Mouse (Mus musculus) hindbrain, embryonic 11.5 days (tissue): ENCODE data around the gene Pigl. TPM values are rescaled to one million over a fixed set of nuclear protein-coding genes. Genes with fewer than 3 reads are reported as not detected.

ENCODE experiments used
- ATAC-seq: fragments of 200-750 bp; cut with Nextera tagmentation; 2 replicates; pipeline ENCODE4 v1.8.0; 2017; ENCODE audit warnings: mild to moderate bottlenecking, moderate TSS enrichment, moderate library complexity; ENCODE audit not compliant: low FRiP score
- DNase-seq: peaks from one replicate; pipeline ENCODE4 v3.0.0-alpha.2; 2015; ENCODE audit warnings: low spot score
- H3K27ac ChIP-seq: fragments of 300-500 bp; sonication (generic); 2 replicates; pipeline ENCODE4 v1.5.1; 2014; ENCODE audit warnings: mild to moderate bottlenecking, low read depth, low read length
- H3K27me3 ChIP-seq: fragments of 300-500 bp; sonication (generic); 2 replicates; pipeline ENCODE4 v1.6.1; 2014; ENCODE audit warnings: mild to moderate bottlenecking, low read length, moderate library complexity, mixed read lengths; ENCODE audit not compliant: control insufficient read depth, insufficient read depth
- H3K36me3 ChIP-seq: fragments of 300-500 bp; sonication (generic); 2 replicates; pipeline ENCODE4 v1.6.1; 2014; ENCODE audit warnings: mild to moderate bottlenecking, low read length, moderate library complexity, mixed read lengths; ENCODE audit not compliant: control insufficient read depth, insufficient read depth
- H3K4me1 ChIP-seq: fragments of 300-500 bp; sonication (generic); replicated peaks from 2 replicates; pipeline ENCODE4 v1.6.1; 2014; ENCODE audit warnings: low read length, mixed read lengths; ENCODE audit not compliant: control insufficient read depth, insufficient read depth
- H3K4me2 ChIP-seq: fragments of 300-500 bp; sonication (generic); replicated peaks from 2 replicates; pipeline ENCODE4 v1.6.1; 2014; ENCODE audit warnings: mild to moderate bottlenecking, low read depth, low read length
- H3K4me3 ChIP-seq: fragments of 300-500 bp; sonication (generic); 2 replicates; pipeline ENCODE4 v1.5.1; 2014; ENCODE audit warnings: low read depth, low read length
- H3K9ac ChIP-seq: fragments of 300-500 bp; sonication (generic); 2 replicates; pipeline ENCODE4 v1.6.1; 2014; ENCODE audit warnings: low read depth, low read length
- H3K9me3 ChIP-seq: fragments of 300-500 bp; sonication (generic); 2 replicates; pipeline ENCODE4 v1.6.1; 2016; ENCODE audit warnings: low read length; ENCODE audit not compliant: control insufficient read depth
- WGBS: fragments of 180-500 bp; shearing (Covaris S2); extraction: QIAGEN DNeasy Blood & Tissue Kit; methylation state at CpG from one replicate; pipeline ENCODE4 v1.1.7; 2014; 5-methylcytosine and 5-hydroxymethylcytosine counted together
- polyA plus RNA-seq: library from polyadenylated mRNA; unstranded; fragments of >200 nt; fragmentation: Nextera tagmentation; extraction: Ambion mirVana; gene quantifications from 2 replicates; pipeline ENCODE4 v1.2.1, GENCODE M21; 2014

Gene Pigl
- polyA plus RNA-seq, 1 experiment from 2014 or later = 13.7 TPM

- H3K4me2 ChIP-seq = peak overlapping the region; percentile 83
- H3K36me3 ChIP-seq = peaks cover 2% of the 10 kb centered on the region; the same call in 1 of the 2 replicates
- DNase-seq (no peak), ATAC-seq (no peak)
- no peaks in the 10 kb centered on the region; the same call in 1 of the 2 replicates for H3K4me1 ChIP-seq
- no peaks in the 10 kb centered on the region for H3K9me3 ChIP-seq
- peak overlapping the region; percentile 44; the same call in 1 of the 2 replicates for H3K9ac ChIP-seq
- H3K4me3 ChIP-seq = peak overlapping the region; percentile 55
- H3K27ac ChIP-seq = no peak overlapping the region
- 87% methylated on average over 5 of the region's 5 CpGs for WGBS
- no peaks in the 10 kb centered on the region for H3K27me3 ChIP-seq
These were observed 95.4 kb downstream of the Pigl start for GRCm38 (mm10) chr11:62553633-62554032.

- H3K4me2 ChIP-seq = peak overlapping the region; percentile 83
- no peak for DNase-seq
- no peaks in the 10 kb centered on the region for H3K9me3 ChIP-seq
- no peaks in the 10 kb centered on the region; the same call in 1 of the 2 replicates for H3K4me1 ChIP-seq
- H3K27ac ChIP-seq = no peak overlapping the region
- WGBS = 77% methylated on average over 5 of the region's 5 CpGs
- peak overlapping the region; percentile 55 for H3K4me3 ChIP-seq
- H3K36me3 ChIP-seq = peaks cover 2% of the 10 kb centered on the region; the same call in 1 of the 2 replicates
- ATAC-seq = no peak
- no peaks in the 10 kb centered on the region for H3K27me3 ChIP-seq
- H3K9ac ChIP-seq = no peak overlapping the region
These were observed 96.0 kb downstream of the Pigl start for GRCm38 (mm10) chr11:62554163-62554855.

- Histone ChIP-seq H3K27ac (no peak overlapping the region), H3K4me2 (peak overlapping the region; percentile 83; the same call in 1 of the 2 replicates), H3K4me1 (no peaks in the 10 kb centered on the region; the same call in 1 of the 2 replicates), H3K27me3 (no peaks in the 10 kb centered on the region), H3K9me3 (no peaks in the 10 kb centered on the region), H3K36me3 (peaks cover 2% of the 10 kb centered on the region; the same call in 1 of the 2 replicates), H3K4me3 (peak overlapping the region; percentile 55; the same call in 1 of the 2 replicates), H3K9ac (no peak overlapping the region)
- DNase-seq (no peak), ATAC-seq (no peak)
These were observed 96.8 kb downstream of the Pigl start for GRCm38 (mm10) chr11:62554934-62555517.

- Histone ChIP-seq H3K27me3 (no peaks in the 10 kb centered on the region), H3K4me2 (no peak overlapping the region), H3K4me1 (no peaks in the 10 kb centered on the region; the same call in 1 of the 2 replicates), H3K4me3 (no peak overlapping the region), H3K9ac (no peak overlapping the region), H3K9me3 (no peaks in the 10 kb centered on the region), H3K36me3 (peaks cover 2% of the 10 kb centered on the region; the same call in 1 of the 2 replicates), H3K27ac (no peak overlapping the region)
- DNase-seq (no peak), ATAC-seq (no peak)
These were observed 97.7 kb downstream of the Pigl start for GRCm38 (mm10) chr11:62555896-62556412.

GRCm38 (mm10) chr11:62557205-62557604 lies 98.9 kb downstream of the Pigl start:
- no peak overlapping the region for H3K4me2 ChIP-seq
- no peak overlapping the region for H3K27ac ChIP-seq
- H3K4me1 ChIP-seq = no peaks in the 10 kb centered on the region; the same call in 1 of the 2 replicates
- DNase-seq = no peak
- no peak for ATAC-seq
- no peaks in the 10 kb centered on the region for H3K27me3 ChIP-seq
- 77% methylated on average over 5 of the region's 5 CpGs for WGBS
- H3K9ac ChIP-seq = no peak overlapping the region
- no peak overlapping the region for H3K4me3 ChIP-seq
- H3K36me3 ChIP-seq = peaks cover 2% of the 10 kb centered on the region; the same call in 1 of the 2 replicates
- no peaks in the 10 kb centered on the region for H3K9me3 ChIP-seq

GRCm38 (mm10) chr11:62558152-62558551 lies 99.9 kb downstream of the Pigl start:
- Histone ChIP-seq H3K4me1 (no peaks in the 10 kb centered on the region; the same call in 1 of the 2 replicates), H3K27me3 (no peaks in the 10 kb centered on the region), H3K36me3 (peaks cover 1% of the 10 kb centered on the region; the same call in 1 of the 2 replicates), H3K9me3 (no peaks in the 10 kb centered on the region), H3K9ac (no peak overlapping the region), H3K4me2 (no peak overlapping the region), H3K4me3 (no peak overlapping the region), H3K27ac (no peak overlapping the region)
- WGBS = 81% methylated on average over 2 of the region's 2 CpGs
- no peak for ATAC-seq
- no peak for DNase-seq

- H3K9me3 ChIP-seq = no peaks in the 10 kb centered on the region
- DNase-seq (no peak), ATAC-seq (no peak)
- no peak overlapping the region for H3K4me3 ChIP-seq
- no peaks in the 10 kb centered on the region for H3K36me3 ChIP-seq
- 65% methylated on average over 6 of the region's 6 CpGs for WGBS
- no peaks in the 10 kb centered on the region; the same call in 1 of the 2 replicates for H3K4me1 ChIP-seq
- no peaks in the 10 kb centered on the region for H3K27me3 ChIP-seq
- no peak overlapping the region for H3K4me2 ChIP-seq
- no peak overlapping the region for H3K9ac ChIP-seq
- H3K27ac ChIP-seq = no peak overlapping the region
These were observed 100.8 kb downstream of the Pigl start for GRCm38 (mm10) chr11:62558961-62559646.

- no peak for ATAC-seq
- no peak for DNase-seq
- 32% methylated on average over 43 of the region's 43 CpGs for WGBS
- Histone ChIP-seq H3K27ac (no peak overlapping the region), H3K27me3 (no peaks in the 10 kb centered on the region), H3K4me1 (no peaks in the 10 kb centered on the region), H3K4me2 (peak overlapping the region; percentile 37), H3K36me3 (no peaks in the 10 kb centered on the region), H3K9me3 (no peaks in the 10 kb centered on the region), H3K9ac (no peak overlapping the region), H3K4me3 (peak overlapping the region; percentile 15; the same call in 1 of the 2 replicates)
These were observed 102.3 kb downstream of the Pigl start for GRCm38 (mm10) chr11:62560463-62561016.
